Mouse (Mus musculus) embryo, embryonic 9.5 days (tissue): ENCODE measurements around the gene Tmem200c.

ENCODE experiments used
- DNase-seq: peaks from one replicate; pipeline ENCODE4 v3.0.0-alpha.2; 2017; ENCODE audit errors: extremely low spot score

Gene Tmem200c

GRCm38 (mm10) chr17:68826323-68826722 lies at the start of gene Tmem200c:
Gene Tmem200c, plus strand, starts transcription at chr17:68826623.
- DNase-seq = no peak

- DNase-seq = no peak
Observed at GRCm38 (mm10) chr17:68793741-68794140, 32.7 kb upstream of the Tmem200c start.

- no peak for DNase-seq
Observed at GRCm38 (mm10) chr17:68836655-68837012, 10.2 kb downstream of the Tmem200c start.

GRCm38 (mm10) chr17:68837013-68837858 lies 10.8 kb downstream of the Tmem200c start:
- peak; percentile 73 for DNase-seq

- DNase-seq = no peak
Observed at GRCm38 (mm10) chr17:68837859-68838194, 11.4 kb downstream of the Tmem200c start.

GRCm38 (mm10) chr17:68839888-68840571 lies 13.6 kb downstream of the Tmem200c start:
- no peak for DNase-seq

GRCm38 (mm10) chr17:68840572-68840939 lies 14.1 kb downstream of the Tmem200c start:
- DNase-seq = no peak

GRCm38 (mm10) chr17:68841097-68841891 lies 14.9 kb downstream of the Tmem200c start:
- DNase-seq = peak; percentile 79

- DNase-seq = no peak
Observed at GRCm38 (mm10) chr17:68841892-68842252, 15.4 kb downstream of the Tmem200c start.

- DNase-seq = no peak
Observed at GRCm38 (mm10) chr17:68845931-68846330, 19.5 kb downstream of the Tmem200c start.

- no peak for DNase-seq
Observed at GRCm38 (mm10) chr17:68848739-68849138, 22.3 kb downstream of the Tmem200c start.

- DNase-seq = no peak
Observed at GRCm38 (mm10) chr17:68852171-68852966, 25.9 kb downstream of the Tmem200c start.

- DNase-seq = no peak
Observed at GRCm38 (mm10) chr17:68864175-68864574, 37.8 kb downstream of the Tmem200c start.

- no peak for DNase-seq
Observed at GRCm38 (mm10) chr17:68868439-68868838, 42.0 kb downstream of the Tmem200c start.

GRCm38 (mm10) chr17:68874021-68874420 lies 47.6 kb downstream of the Tmem200c start:
- no peak for DNase-seq

- no peak for DNase-seq
Observed at GRCm38 (mm10) chr17:68875251-68875650, 48.8 kb downstream of the Tmem200c start.

- no peak for DNase-seq
Observed at GRCm38 (mm10) chr17:68875917-68876495, 49.6 kb downstream of the Tmem200c start.

GRCm38 (mm10) chr17:68881725-68882524 lies 55.5 kb downstream of the Tmem200c start:
- peak; percentile 48 for DNase-seq

GRCm38 (mm10) chr17:68883474-68884083 lies 57.2 kb downstream of the Tmem200c start:
- no peak for DNase-seq

- DNase-seq = no peak
Observed at GRCm38 (mm10) chr17:68890672-68891071, 64.2 kb downstream of the Tmem200c start.
